Mouse (Mus musculus) hindbrain, embryonic 15.5 days (tissue): ENCODE measurements around the gene Khdc4. TPM values are rescaled to one million over a fixed set of nuclear protein-coding genes. Genes with fewer than 3 reads are reported as not detected.
"Not testable (repeated sequence)": the region's sequence is repeated elsewhere in the genome, so short reads cannot be mapped to it uniquely, and the experiment has no call there.

ENCODE experiments used
- ATAC-seq: fragments of 200-750 bp; cut with Nextera tagmentation; 2 replicates; pipeline ENCODE4 v1.8.0; 2017; ENCODE audit warnings: low read depth, moderate number of reproducible peaks, moderate TSS enrichment; ENCODE audit not compliant: low FRiP score
- H3K27ac ChIP-seq: fragments of 300-500 bp; sonication (generic); replicated peaks from 2 replicates; pipeline ENCODE4 v1.5.1; 2015; ENCODE audit warnings: mild to moderate bottlenecking, inconsistent platforms
- H3K27me3 ChIP-seq: fragments of 300-500 bp; sonication (generic); 2 replicates; pipeline ENCODE4 v1.6.1; 2015; ENCODE audit warnings: control low read depth, inconsistent platforms
- H3K36me3 ChIP-seq: fragments of 300-500 bp; sonication (generic); 2 replicates; pipeline ENCODE4 v1.6.1; 2015; ENCODE audit warnings: control low read depth, inconsistent platforms
- H3K4me1 ChIP-seq: fragments of 300-500 bp; sonication (generic); replicated peaks from 2 replicates; pipeline ENCODE4 v1.6.1; 2015; ENCODE audit warnings: control low read depth, inconsistent platforms
- H3K4me2 ChIP-seq: fragments of 300-500 bp; sonication (generic); 2 replicates; pipeline ENCODE4 v1.6.1; 2015; ENCODE audit warnings: moderate library complexity, mild to moderate bottlenecking, inconsistent platforms
- H3K4me3 ChIP-seq: fragments of 300-500 bp; sonication (generic); 2 replicates; pipeline ENCODE4 v1.5.1; 2015; ENCODE audit warnings: mild to moderate bottlenecking, inconsistent platforms
- H3K9ac ChIP-seq: fragments of 300-500 bp; sonication (generic); 2 replicates; pipeline ENCODE4 v1.6.1; 2015; ENCODE audit warnings: inconsistent platforms
- H3K9me3 ChIP-seq: fragments of 300-500 bp; sonication (generic); 2 replicates; pipeline ENCODE4 v1.6.1; 2016; ENCODE audit warnings: control low read depth, inconsistent platforms
- WGBS: fragments of 180-500 bp; shearing (Covaris S2); methylation state at CpG from one replicate; pipeline ENCODE4 v1.1.7; 2015; 5-methylcytosine and 5-hydroxymethylcytosine counted together
- polyA plus RNA-seq: library from polyadenylated mRNA; unstranded; fragments of >200 nt; fragmentation: Nextera tagmentation; extraction: Ambion mirVana; gene quantifications from 2 replicates; pipeline ENCODE4 v1.2.1, GENCODE M21; 2015

Gene Khdc4
- polyA plus RNA-seq, 1 experiment from 2014 or later, result 88.5 TPM

- Histone ChIP-seq H3K36me3 (peaks cover 37% of the 10 kb centered on the region), H3K27me3 (no peaks in the 10 kb centered on the region), H3K4me2 (no peak overlapping the region), H3K9ac (no peak overlapping the region), H3K27ac (no peak overlapping the region), H3K4me1 (peaks cover 20% of the 10 kb centered on the region), H3K4me3 (no peak overlapping the region), H3K9me3 (no peaks in the 10 kb centered on the region)
- ATAC-seq, result no peak
- 77% methylated on average over 2 of the region's 2 CpGs for WGBS
Observed at GRCm38 (mm10) chr3:88714725-88715124, 29.1 kb downstream of the Khdc4 start.

- ATAC-seq, H3K4me3 ChIP-seq, H3K9me3 ChIP-seq, H3K27me3 ChIP-seq, H3K9ac ChIP-seq, H3K27ac ChIP-seq, H3K4me2 ChIP-seq: not testable (repeated sequence)
- H3K4me1 ChIP-seq, result peaks cover 21% of the 10 kb centered on the region
- 90% methylated on average over 5 of the region's 5 CpGs for WGBS
- peaks cover 30% of the 10 kb centered on the region for H3K36me3 ChIP-seq
Observed at GRCm38 (mm10) chr3:88715716-88716115, 30.1 kb downstream of the Khdc4 start.

DNA sequence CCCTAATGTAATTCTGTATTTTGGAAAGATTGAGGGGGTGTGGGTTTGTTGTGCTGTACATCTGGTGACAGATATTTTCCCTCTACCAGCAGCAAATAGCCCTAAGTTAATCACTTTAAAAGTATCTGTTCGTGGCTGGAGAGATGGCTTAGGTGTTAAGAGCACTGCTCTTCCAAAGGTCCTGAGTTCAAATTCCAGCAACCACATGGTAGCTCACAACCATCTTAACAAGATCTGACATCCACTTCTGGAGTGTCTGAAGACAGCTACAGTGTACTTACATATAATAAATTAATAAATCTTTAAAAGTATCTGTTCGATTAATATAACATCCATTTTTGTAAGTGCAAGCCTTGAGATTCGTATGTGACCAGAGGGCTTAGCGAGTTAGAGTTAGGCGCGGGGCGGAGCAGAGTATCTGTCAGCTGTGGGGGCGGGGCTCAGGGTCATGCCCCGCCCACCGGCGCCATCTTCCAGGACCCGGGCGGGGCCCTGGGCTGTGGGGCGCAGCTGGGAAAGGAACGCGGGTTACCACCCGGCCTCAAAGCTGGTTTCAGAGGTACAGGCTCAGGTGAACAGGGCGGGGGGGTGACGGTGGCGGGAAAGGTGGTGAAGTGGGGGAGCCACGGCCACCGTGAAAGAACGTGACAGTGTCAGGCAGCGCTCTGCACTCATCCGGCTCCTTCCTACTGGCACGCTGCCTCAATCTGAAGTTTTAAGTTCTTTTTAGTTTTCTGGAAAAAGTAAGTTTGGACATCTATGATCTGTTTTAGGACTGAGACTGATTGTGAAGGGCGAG, 31.0 kb downstream of the Khdc4 start, which contains the start of gene Rit1:
Gene Rit1 (plus strand): TSS at position 440 of the 799 bp plus-strand sequence.
- ATAC-seq, result peak; percentile 94
- H3K36me3 ChIP-seq, result peaks cover 26% of the 10 kb centered on the region

DNA sequence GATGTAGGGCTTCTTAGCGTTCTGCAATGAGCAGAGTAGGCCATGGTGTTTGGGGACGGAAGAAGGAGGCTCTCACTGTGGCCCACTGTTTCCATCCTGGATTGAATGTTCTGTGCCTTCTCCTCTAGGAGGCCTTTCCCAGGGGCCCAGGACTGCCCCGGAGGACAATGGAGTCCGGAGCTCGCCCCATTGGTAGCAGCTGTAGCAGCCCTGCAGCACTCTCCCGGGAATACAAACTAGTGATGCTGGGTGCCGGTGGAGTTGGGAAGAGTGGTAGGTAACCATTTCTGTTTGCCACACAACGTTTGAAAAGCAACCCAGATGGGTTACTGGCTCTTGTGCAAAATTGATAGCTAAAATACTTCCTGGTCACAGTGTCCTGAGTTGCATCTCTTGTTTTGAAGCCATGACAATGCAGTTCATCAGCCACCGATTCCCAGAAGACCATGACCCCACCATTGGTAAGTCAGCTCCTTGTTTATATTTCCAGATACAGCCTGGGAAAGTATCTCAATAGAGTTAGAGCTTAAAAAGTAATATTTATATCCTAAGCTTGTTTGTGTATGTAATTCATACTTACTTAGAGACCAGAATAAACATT, 31.7 kb downstream of the Khdc4 start:
- H3K36me3 ChIP-seq, result peaks cover 20% of the 10 kb centered on the region
- H3K27ac ChIP-seq, result peak overlapping the region; percentile 64
- 5% methylated on average over 9 of the region's 9 CpGs for WGBS
- no peaks in the 10 kb centered on the region for H3K27me3 ChIP-seq
- H3K4me1 ChIP-seq, result peaks cover 21% of the 10 kb centered on the region
- no peaks in the 10 kb centered on the region for H3K9me3 ChIP-seq
- H3K9ac ChIP-seq, result peak overlapping the region; percentile 56
- H3K4me3 ChIP-seq, result peak overlapping the region; percentile 72
- peak overlapping the region; percentile 87 for H3K4me2 ChIP-seq
- peak; percentile 69; the same call in 1 of the 2 replicates for ATAC-seq

More for the DNA sequence above, 31.0 kb downstream of the Khdc4 start, which contains the start of gene Rit1:
- Histone ChIP-seq H3K4me2 (peak within 1 kb of the TSS; percentile 87), H3K9ac (peak within 1 kb of the TSS; percentile 56), H3K27ac (peak within 1 kb of the TSS; percentile 64), H3K9me3 (no peaks in the 10 kb centered on the region), H3K4me3 (peak within 1 kb of the TSS; percentile 72), H3K27me3 (no peaks in the 10 kb centered on the region), H3K4me1 (peaks cover 21% of the 10 kb centered on the region)
- 3% methylated on average over 27 of the region's 27 CpGs for WGBS

DNA sequence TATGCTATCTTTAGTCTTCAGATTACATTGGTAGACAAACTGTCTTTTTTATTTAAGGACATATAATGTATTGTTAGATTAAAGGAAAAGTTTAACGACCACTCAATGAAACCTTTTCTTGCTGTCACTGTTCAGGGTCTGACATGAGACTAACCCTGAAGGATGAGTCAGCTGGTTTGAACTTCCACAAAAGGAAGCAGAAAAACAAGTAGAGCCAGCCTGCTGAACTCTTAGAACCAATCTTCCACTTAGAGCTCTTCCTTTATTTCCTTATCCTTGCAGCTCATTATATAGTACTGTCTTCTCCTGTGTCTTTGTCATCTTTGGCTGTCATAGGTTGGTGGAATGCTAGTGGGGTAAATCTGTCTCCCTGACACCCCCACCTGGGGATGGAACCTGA, 32.2 kb downstream of the Khdc4 start:
- Histone ChIP-seq H3K27me3 (no peaks in the 10 kb centered on the region), H3K9ac (no peak overlapping the region), H3K4me1 (peaks cover 21% of the 10 kb centered on the region), H3K4me2 (peak overlapping the region; percentile 87), H3K4me3 (peak overlapping the region; percentile 72; the same call in 1 of the 2 replicates), H3K9me3 (no peaks in the 10 kb centered on the region), H3K36me3 (peaks cover 18% of the 10 kb centered on the region), H3K27ac (no peak overlapping the region)
- WGBS, result 63% methylated on average over 1 of the region's 1 CpGs
- no peak for ATAC-seq

GRCm38 (mm10) chr3:88719098-88719497, 33.5 kb downstream of the Khdc4 start:
- WGBS, result 70% methylated on average over 2 of the region's 2 CpGs
- no peak overlapping the region for H3K4me3 ChIP-seq
- H3K27me3 ChIP-seq, result no peaks in the 10 kb centered on the region
- 0 out of 2 replicates have a peak, but pooled peaks have one; percentile 28 for ATAC-seq
- H3K27ac ChIP-seq, result no peak overlapping the region
- no peaks in the 10 kb centered on the region for H3K9me3 ChIP-seq
- H3K36me3 ChIP-seq, result peaks cover 13% of the 10 kb centered on the region
- H3K4me2 ChIP-seq, result no peak overlapping the region
- H3K9ac ChIP-seq, result no peak overlapping the region
- peaks cover 21% of the 10 kb centered on the region for H3K4me1 ChIP-seq

DNA sequence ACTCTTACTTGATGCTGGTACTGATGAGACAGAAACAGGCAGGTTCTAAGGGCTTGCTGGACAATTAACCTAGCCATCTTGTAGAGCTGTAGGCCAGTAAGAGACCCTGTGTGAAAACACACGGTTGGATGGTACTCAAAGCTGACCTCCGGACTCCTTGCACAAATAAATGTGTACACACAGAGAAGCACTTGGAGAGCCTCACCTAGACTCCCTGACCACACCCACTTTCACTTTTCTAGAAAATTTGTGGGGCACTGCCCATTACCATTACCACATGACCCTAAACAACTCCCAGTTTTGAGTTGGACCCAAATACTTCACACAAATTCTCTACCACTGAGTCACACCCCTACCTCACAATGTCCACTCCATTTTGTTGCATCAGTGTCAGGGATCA, 51.0 kb downstream of the Khdc4 start:
- Histone ChIP-seq H3K36me3 (peaks cover 19% of the 10 kb centered on the region; the same call in 1 of the 2 replicates), H3K27me3 (no peaks in the 10 kb centered on the region), H3K4me1 (no peaks in the 10 kb centered on the region), H3K4me2 (no peak overlapping the region), H3K9ac (no peak overlapping the region), H3K9me3 (no peaks in the 10 kb centered on the region), H3K4me3 (no peak overlapping the region), H3K27ac (no peak overlapping the region)
- 91% methylated on average over 2 of the region's 2 CpGs for WGBS
- no peak for ATAC-seq

- ATAC-seq, result 0 out of 2 replicates have a peak, but pooled peaks have one; percentile 30
- H3K4me1 ChIP-seq, result no peaks in the 10 kb centered on the region
- no peak overlapping the region for H3K4me2 ChIP-seq
- no peak overlapping the region for H3K9ac ChIP-seq
- no peaks in the 10 kb centered on the region for H3K9me3 ChIP-seq
- H3K4me3 ChIP-seq, result no peak overlapping the region
- peaks cover 13% of the 10 kb centered on the region; the same call in 1 of the 2 replicates for H3K36me3 ChIP-seq
- WGBS, result 61% methylated on average over 3 of the region's 3 CpGs
- H3K27me3 ChIP-seq, result no peaks in the 10 kb centered on the region
- H3K27ac ChIP-seq, result no peak overlapping the region
Observed at GRCm38 (mm10) chr3:88738641-88739040, 53.0 kb downstream of the Khdc4 start.

- H3K4me3 ChIP-seq, result no peak overlapping the region
- no peaks in the 10 kb centered on the region for H3K27me3 ChIP-seq
- WGBS, result 97% methylated on average over 3 of the region's 3 CpGs
- H3K4me2 ChIP-seq, result no peak overlapping the region
- no peaks in the 10 kb centered on the region for H3K4me1 ChIP-seq
- no peak overlapping the region for H3K27ac ChIP-seq
- no peaks in the 10 kb centered on the region for H3K9me3 ChIP-seq
- no peak for ATAC-seq
- H3K36me3 ChIP-seq, result peaks cover 24% of the 10 kb centered on the region
- H3K9ac ChIP-seq, result no peak overlapping the region
Observed at GRCm38 (mm10) chr3:88740147-88740546, 54.5 kb downstream of the Khdc4 start.

DNA sequence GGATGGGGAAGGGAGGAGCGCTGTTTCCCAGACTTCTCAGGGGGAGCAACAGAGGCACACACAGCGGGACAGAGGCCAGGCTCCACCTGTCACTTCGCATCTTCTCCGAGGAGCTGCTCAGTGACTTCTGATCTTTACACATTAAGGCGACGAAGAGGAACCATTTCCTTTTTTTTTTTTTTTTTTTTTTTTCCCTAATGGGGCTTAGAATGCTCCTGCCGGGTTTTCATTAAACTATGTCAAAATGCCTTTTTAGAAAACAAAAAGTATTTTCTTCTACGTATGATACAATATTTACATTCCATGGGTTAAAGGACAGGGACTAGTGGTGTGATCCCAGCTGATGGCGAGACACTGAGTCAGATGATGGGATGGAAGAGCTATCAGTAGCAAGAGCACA, 59.9 kb downstream of the Khdc4 start:
- H3K4me3 ChIP-seq, result no peak overlapping the region
- no peaks in the 10 kb centered on the region for H3K4me1 ChIP-seq
- no peak overlapping the region for H3K9ac ChIP-seq
- ATAC-seq, result 0 out of 2 replicates have a peak, but pooled peaks have one; percentile 15
- no peak overlapping the region for H3K27ac ChIP-seq
- WGBS, result 91% methylated on average over 9 of the region's 9 CpGs
- H3K9me3 ChIP-seq, result 0 out of 2 replicates have a peak, but pooled peaks cover 4% of the 10 kb centered on the region
- peaks cover 61% of the 10 kb centered on the region for H3K36me3 ChIP-seq
- H3K4me2 ChIP-seq, result no peak overlapping the region
- H3K27me3 ChIP-seq, result no peaks in the 10 kb centered on the region

DNA sequence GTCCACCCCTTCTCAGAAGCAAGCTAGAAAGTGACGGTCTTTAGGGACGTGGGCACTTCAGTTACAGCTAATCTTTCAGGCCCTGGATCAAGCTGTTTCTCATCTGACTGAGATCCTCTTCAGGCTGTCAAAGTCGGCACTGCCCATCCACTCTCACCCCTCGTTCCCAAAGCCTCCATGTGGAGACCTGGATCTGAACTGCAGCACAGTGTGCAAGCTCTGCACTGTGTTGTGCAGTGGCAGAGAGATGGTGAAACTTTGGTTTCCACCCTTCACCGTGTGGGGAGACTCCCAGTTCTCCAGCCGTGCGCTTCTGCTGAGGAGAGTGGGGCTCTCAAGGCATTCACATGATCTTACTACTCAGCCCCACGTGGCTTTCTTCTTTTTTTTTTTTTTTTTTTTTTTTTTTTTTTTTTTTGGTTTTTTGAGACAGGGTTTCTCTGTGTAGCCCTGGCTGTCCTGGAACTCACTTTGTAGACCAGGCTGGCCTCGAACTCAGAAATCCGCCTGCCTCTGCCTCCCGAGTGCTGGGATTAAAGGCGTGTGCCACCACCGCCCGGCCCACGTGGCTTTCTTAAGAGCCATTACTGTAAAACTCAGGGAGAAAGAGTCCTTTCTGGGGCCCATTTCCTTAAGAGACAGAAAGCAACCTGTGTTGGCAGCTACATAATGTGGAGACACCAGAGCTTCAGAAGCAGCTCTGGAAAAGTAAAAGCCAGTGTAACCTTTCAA, 60.7 kb downstream of the Khdc4 start:
- Histone ChIP-seq H3K4me2 (no peak overlapping the region), H3K36me3 (peaks cover 68% of the 10 kb centered on the region), H3K9ac (no peak overlapping the region), H3K27me3 (no peaks in the 10 kb centered on the region), H3K4me1 (no peaks in the 10 kb centered on the region), H3K9me3 (0 out of 2 replicates have a peak, but pooled peaks cover 4% of the 10 kb centered on the region), H3K27ac (no peak overlapping the region), H3K4me3 (no peak overlapping the region)
- ATAC-seq, result no peak
- WGBS, result 93% methylated on average over 14 of the region's 15 CpGs
